Mouse (Mus musculus): ENCODE measurements around the gene Apobec4.

The Apobec4 gene

DNA sequence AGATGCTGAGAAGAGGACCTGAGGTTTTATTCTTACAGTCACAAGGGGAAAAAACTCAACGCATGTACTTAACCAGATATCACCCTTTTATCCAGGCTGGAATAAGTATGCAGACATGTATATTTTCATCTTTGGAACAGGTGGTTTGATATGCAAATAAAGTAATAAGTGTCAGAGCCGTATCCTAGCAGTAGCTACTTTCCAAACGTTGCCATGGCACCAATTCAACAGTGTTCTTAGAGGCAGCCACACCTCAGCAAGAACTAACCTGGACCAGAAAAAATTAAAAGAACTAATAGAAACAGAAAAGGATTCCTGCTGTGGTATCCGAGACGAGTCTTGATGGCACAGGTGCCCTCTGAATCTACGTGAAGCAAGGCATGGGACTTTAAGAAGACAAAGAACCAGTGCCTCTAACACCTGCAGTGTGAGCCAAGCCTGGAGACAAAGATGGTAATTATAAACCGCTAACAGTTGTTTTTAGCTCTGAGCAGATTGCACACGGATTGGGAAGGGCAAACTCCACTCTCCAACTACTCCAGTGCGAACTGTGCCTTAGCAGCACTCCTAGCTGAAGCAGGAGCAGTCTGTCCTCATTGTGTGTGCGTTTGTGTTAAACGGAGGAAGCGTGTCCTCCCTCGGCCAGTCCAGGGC lies at the start of gene Apobec4:
TSS of gene Apobec4 (plus strand) at position 240 of the 654 bp plus-strand sequence.
- no peak for DNase-seq (ENCODE audit: low spot score)

DNA sequence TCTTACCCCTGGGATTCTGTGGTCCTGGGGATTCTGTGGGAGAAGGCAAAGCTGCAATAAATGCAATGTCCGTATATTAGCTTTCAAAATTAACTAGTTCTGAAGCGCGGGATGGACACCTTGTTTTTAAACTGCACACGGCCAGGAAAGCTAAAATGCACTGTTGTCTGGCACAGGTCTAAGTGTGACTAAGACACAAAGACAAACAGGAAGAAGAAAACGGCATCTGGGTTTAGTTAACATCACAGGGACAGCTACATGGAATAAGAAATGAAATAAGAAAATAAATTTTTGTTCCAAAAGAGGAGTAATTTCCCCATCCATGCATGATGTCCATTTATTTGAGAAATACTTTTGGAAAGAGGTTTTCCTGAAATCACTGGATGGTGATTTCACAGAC lies 49.3 kb upstream of the Apobec4 start:
- DNase-seq (ENCODE audit: low spot score) = no peak

DNA sequence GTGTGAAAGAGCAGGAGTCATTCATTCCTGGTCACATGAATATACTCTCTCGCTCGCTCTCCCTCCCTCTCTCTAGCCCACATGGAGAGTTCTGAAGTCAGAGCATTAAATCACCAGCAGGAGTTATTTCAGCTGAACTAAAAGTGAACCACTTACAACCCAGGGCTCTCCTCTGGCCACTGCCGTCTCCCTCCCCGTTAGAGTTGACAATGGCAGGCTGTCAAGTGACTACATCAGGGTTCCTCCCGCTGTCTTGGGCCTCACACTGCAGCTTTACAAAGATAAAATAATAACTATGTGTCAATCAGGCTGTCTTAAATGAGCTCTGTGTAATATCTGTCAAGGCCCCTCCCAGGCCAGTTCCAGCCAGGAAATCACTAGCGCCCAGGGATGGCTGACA lies 47.4 kb upstream of the Apobec4 start:
- no peak for DNase-seq (ENCODE audit: low spot score)

DNA sequence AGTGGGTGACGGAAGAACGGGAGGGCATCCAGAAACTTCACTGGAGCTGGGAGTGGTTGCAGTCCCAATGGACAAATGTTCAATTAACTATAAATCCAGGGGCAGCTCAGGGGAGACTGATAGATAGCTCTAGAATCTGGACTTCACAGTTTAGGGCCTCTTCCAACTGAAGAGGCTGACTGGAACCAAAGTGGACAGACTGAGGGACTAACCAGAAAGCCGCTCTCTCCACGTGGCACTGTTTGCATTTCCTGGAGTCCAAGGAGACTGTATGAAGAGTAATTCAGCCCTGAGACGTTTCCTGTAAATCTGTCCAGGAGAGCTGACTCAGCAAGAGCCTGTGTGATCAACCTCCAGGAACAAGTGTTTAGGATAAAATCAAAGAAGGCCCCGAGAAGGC lies 46.4 kb upstream of the Apobec4 start:
- no peak for DNase-seq (ENCODE audit: low spot score)

DNA sequence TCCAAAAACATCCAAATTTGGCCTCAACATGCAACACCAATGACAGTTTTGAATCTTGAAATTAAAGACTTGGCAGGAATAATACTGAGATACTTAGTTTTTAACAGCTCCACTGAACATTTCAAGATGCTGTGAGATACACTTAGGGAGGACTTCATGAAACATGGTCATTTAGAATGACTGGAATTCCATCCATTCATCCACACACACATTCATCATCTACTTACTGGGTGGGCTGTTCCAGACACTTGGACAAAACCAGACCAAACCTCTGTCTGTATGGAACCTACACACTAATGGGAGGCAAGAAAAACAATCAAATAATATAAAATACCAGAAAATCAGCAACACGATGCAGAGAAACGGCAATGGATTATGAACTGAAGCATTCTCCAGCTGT lies 42.8 kb upstream of the Apobec4 start:
- DNase-seq (ENCODE audit: low spot score) = no peak

DNA sequence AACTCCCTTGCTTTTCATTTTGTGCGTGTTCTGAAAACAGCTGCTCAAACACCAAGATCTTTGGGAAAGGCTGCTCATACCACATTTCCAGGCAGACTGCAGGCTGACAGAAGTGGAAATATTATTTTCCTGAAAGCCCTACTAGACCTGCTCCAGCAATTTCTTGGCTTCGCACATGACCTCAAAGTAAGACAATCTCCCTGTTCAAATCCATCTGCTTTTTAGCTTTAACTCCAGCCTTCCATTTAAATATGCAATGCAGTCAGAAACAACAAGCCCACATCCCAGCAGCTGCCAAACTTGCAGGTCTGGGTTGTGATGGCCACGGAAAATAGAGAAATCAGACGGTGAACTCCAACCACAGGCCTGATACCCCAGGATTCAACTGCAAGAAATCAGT lies 39.3 kb upstream of the Apobec4 start:
- no peak for DNase-seq (ENCODE audit: low spot score)

DNA sequence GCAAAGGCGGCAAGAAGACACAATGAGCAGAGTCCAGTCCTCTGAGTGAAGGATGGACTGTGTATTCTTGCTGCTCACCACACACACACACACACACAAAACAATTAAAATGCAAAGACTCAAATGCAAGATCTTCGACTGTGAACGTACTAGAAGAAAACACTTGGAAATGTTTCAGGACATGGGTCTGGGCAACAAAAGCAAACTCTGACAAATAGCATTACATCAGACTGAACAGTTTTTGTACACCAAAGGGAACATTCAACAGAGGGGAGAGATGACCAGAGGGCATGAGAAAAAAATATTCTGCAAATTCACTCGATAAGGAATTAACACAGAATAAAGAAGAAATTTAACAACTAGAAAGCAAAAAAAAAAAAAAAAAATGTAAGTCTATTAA lies 36.4 kb upstream of the Apobec4 start:
- DNase-seq (ENCODE audit: low spot score) = no peak

DNA sequence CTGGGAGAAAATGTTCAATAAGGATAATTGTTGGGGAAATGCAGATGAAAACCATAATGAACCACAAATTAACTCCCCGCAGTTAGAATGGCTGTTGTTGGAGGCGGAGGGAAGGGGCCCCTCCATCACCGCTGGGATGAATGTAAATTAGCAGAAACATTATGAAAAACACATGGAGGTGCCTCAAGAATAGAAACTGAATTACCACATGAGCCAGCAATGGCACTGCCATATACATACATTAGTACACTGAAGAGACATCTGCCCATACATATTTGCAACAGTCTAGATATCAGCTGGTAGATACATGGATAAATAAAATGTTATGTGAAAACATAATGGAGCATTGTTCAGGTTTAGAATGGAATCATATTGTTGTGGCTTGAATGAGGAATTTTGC lies 35.9 kb upstream of the Apobec4 start:
- DNase-seq (ENCODE audit: low spot score) = no peak

DNA sequence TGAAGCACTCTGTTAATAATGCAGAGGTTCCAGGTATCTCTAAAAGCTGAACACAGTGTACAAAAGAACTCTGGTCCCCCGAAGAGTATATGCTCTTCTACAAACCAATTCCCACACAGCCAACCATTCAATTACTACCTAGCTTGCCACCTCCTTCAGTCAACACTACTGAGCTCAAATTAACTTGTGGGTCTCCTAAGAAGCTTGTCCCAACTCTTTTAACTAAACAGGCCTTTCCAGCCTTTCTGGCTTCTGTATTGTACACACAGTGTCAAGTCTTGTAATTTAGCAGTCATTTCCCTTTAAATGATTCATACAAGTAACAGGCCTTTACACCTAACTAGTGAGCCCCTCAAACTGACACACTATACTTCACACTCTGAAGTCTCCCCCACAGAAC lies 33.0 kb upstream of the Apobec4 start:
- DNase-seq (ENCODE audit: low spot score) = no peak

DNA sequence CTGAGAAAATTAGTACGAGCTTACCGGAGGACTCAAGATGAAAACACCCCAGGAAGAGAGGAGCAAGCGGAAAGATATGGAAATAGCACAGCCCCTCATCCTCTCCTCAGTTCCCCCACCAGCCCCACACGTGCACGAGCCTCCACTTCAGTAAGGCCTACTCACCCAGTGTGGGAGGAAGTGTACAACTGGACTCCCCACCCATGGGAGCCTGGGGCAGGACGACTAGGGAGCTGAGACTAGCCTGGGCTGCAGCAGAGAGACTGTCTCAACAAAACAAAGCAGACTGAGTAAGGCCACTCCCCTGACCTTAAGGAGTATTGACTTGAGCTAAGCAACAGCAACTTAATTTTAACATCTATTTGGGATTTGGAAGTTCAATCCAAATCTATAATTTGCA lies 32.2 kb upstream of the Apobec4 start:
- no peak for DNase-seq (ENCODE audit: low spot score)

DNA sequence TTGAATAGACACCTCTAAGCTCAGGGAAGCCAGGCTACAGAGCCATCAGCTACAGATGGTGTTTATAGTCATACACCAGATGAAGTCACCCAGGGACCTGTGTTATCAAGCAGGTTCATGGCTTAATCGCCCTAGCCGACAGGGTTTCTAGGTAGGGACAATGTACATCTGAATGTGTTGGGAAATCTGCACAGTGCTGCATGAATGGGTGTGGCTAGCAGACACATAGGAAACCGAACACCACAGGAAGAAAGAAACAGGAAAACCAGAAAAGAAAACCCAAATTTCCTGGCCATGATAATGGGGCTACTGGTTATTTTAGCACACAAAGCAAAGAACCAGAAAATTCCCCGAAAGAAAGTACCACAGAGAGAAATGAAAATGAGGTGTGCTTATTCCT lies 29.4 kb upstream of the Apobec4 start:
- DNase-seq (ENCODE audit: low spot score) = no peak

DNA sequence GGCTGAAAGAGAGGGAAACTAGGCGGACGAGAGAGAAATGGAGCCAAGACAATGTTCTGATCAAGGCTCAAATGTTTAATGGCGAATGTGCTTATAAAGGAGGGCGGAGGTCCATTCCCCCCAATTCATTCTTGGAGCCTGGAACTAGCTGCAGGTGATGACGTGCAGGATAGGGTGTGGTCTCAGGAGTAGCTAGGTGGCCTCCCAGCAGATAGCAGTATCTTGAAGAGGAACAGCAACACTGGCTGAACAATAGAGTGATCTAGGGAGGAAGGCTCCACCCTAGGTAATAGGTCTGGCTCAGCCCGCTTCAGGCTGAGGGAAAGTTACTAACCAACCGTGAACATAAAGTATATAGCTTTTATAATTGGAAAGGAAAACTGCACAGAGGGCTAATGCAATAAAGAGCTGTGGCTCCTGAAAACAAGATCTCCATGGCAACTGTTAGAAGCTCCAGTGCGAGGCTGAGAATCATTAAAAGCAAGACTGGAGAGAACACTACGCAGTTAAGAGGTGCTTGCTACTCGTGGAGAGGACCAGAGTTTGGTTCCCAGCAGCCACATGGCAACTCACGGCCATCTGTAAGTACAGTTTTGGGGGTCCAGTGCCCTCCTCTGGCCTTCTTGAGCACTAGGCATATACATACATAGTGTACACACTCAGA lies 28.7 kb upstream of the Apobec4 start:
- no peak for DNase-seq (ENCODE audit: low spot score)

DNA sequence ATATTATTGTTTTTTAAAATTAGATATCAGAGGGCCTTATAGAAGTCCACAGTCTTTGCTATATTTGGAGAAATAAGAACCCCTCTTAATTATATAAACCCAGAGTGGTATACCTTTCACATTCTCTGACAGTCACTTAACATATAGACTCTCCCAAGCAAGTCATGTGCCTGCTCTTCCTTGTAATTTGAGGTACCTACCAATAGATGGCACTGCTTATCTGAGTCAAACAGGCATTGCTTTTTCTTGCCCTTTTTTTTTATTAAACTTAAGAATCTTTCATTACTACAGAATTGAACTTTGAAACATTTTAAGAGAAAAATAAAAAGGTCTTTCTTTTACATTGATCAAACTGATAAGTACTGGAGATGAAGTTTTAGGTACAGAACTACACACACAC lies 26.1 kb upstream of the Apobec4 start:
- no peak for DNase-seq (ENCODE audit: low spot score)

DNA sequence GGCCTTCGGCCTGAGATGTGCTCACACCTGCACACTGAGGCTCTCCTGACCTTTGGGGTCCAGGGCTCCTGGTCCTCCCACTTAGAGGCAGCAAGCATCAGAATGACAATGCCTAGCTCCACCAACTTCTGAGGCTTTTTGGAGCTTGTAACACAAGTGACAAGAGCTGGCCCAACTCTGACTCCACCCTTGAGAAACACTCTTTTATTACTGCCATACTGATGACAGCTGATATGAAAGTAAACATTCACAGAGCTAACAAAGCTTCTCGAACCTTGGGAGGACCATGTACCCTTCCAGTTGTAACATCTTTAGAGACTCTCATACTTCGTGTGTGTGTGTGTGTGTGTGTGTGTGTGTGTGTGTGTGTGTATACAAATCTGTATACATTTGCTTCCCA lies 24.3 kb upstream of the Apobec4 start:
- DNase-seq (ENCODE audit: low spot score) = no peak

DNA sequence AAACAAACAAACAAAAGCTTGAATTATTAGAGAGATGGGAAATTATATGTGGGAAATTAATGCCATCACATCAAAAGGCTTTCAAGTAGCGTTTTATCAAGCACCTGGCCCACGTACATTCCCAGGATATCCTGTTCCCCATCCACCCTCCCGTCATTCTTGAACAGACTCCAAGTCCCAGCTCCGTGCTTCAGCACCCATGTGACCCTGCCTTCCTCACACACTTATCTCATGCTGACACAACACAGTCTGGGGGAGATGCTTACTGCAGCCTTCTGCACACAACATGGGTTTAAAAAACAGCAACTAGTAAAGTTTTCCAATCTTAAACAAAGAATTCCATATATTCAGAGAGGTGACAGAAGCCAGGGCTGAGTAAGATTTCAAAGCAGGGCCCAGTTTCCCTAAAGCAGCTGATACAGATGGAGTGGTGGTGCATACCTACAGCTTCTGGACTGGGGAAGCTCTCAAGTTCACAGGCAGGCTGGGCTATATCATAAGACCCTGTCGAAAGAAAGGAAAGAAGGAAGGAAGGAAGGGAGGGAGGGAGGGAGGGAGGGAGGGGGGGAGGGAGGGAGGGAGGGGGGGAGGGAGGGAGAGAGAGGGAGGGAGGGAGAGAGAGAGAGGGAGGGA lies 22.6 kb upstream of the Apobec4 start:
- DNase-seq (ENCODE audit: low spot score) = no peak

DNA sequence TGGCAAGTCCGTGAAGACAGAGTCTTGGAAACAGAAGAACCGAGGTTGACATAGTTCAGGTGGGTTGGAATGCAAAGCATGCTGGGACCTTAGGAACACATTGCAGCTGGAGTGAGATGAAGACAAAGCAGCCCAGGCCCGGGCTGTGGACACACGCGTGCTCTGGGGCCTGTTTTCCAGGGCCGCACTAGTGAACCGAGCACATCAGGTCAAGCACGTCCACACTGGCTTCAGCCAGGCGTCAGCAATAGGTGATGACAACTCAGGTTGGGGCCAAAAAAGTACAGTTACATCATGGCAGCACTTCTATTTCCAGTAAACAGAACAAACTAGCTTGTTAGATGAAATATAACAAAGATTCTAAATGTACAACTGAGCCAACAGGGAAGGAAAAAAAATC lies 11.6 kb upstream of the Apobec4 start:
- DNase-seq (ENCODE audit: low spot score) = no peak

DNA sequence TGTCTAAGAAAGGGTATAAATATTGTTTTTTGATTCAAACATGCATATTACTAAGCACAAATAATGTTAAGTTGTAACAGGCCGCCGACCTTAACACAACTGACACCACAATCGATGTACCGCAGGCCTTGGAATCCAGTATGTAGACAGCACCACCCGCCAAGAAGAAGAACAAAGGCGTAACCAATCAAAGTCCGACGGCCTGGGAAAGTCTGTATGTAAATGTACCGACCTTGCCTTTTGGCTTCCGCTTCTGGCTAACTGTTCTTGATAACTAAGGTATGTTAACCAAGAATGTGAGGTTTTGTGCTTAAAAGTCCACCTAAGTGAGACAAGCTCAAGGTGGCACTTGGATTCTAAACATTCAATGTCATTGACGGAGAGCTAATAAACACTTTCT lies 11.0 kb upstream of the Apobec4 start:
- no peak for DNase-seq (ENCODE audit: low spot score)

DNA sequence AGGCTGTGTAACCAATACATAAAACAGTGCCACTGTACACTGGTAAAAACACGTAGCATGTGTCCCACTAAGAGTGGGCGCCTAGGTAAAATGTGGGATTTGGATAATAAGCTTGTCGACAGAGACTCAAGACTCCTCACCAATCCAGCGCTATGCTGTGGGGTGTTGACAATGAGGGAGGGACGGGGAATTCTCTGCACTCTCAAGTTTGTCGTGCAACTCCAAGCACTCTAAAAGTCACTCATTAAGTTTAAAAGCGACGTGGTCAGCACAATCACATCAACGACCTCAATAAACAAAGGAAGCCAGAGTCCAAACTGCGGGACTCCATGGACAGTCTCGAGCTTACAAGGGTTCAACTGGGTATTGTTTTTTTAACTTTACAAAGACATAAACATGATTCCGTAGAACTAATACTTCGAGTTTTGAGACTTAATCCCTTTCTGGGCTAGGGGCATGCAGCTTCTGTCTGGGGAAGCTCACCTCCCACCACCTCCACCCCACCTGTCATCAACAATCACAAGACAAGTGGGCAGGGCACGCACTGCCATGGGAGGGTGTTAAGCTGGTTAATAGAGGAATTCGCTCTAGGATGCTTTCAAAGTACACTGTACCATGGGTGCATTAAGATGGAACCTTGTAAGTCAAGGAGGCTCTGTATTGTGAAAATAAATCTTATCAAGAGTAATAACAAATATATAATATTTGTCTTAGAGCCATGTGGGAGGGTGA lies 7.1 kb upstream of the Apobec4 start:
- DNase-seq (ENCODE audit: low spot score) = no peak

DNA sequence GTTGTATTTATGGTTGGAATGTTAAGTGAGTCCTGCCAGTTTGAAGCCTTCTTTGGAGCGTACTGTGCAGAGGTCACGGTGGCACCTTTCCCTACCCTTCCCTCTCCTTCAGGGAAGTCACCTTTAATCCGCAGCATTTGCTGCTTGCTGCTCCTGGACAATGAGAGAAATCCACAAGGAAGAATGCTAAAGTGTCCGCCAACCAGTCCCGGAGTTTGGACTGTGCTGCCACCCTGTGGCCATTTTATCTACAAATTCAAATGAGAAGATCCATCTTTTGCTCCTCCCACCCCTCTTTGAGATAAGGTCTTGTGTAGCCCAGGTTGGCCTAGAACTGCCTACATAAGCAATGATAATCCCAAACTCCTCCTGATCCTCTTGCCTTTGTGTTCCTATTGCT lies 3.9 kb upstream of the Apobec4 start:
- peak; percentile 31 for DNase-seq (ENCODE audit: low spot score)

DNA sequence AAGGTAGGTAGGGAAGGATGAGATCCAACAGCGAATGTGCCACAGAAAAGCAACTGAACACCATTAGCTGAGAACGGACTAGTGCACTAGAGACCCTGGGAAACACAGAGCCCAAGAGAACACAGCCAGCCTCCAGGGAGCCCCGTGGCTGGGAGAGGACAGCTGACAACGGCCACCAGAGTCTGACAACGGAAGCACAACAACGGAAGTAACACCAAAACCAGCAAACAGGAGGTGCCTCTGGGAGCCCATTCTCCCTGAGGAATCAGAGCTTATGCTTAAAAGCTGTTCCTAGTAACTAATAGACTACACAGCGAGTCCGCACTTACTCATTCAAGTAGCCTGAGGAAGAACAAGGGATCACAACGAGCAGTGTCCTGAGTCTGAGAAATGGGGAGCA lies 1.1 kb upstream of the Apobec4 start:
- DNase-seq (ENCODE audit: low spot score) = no peak

DNA sequence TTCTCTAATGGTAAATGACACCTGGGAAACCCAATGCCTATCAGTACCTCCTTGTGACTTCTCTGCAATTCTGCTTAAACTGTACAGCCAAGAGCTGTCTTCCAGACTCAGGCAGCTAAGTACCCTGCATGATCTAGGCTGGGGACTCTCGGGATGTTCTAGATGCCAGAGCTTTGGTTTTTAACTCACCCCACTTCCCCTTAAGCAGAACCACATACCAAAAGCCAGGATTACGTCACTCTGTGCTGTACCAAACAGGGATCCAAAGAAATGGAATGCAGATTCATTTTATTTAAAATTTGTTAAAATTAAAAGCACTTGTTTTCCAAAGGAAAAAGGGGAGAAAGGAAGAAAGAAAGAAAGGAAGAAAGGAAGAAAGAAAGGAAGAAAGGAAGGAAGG lies 11.4 kb downstream of the Apobec4 start:
- DNase-seq (ENCODE audit: low spot score) = no peak

DNA sequence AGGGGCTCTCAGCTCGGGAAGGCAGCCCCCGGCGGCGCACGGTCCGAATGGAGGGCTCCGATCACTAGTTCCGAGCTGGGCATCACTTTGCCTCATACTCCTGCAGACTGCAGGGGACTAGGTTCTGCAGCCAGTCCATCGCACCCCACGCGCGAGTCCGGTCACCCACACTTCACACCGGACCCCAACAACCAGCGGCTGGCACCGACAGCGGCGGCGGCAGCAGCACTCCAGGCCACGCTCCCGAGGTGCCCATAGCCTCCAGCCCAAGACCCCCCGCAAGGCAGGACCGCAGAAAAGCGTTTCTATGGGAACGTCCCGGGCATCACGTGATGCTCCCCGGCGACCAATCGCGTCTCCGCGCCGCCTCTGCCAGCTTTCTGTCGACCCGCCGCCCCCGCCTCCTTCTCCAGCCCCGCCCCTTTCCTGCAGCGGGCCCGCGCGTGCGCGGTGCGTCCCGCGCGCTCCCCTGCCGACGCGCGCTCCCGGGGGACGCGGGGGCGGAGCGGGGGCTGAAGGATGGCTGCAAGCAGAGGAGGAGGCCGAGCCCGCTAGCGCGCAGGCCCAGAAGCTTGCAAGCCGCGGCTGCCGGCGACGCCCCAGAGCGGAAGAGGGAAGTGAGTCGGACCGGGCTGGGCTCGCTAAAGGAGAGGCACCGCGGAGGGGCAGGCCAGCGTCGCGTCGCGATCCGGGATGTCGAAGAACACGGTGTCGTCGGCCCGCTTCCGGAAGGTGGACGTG lies 15.9 kb downstream of the Apobec4 start, which contains the start of the genes Rgl1 and Arpc5:
TSS of gene Rgl1 (minus strand) at position 320 of the 741 bp plus-strand sequence.
TSS of gene Arpc5 (plus strand) at position 511 of the 741 bp plus-strand sequence.
- DNase-seq (ENCODE audit: low spot score) = peak; percentile 96
